Mouse (Mus musculus): Measurements from ENCODE around the gene Madcam1. TPM values are rescaled to one million over a fixed set of nuclear protein-coding genes. Genes with fewer than 3 reads are reported as not detected.
A peak's percentile ranks its signal among the peaks of the same experiment; 100 is the strongest.

Madcam1 gene
- polyA plus RNA-seq, 1 experiment: not detected

DNA sequence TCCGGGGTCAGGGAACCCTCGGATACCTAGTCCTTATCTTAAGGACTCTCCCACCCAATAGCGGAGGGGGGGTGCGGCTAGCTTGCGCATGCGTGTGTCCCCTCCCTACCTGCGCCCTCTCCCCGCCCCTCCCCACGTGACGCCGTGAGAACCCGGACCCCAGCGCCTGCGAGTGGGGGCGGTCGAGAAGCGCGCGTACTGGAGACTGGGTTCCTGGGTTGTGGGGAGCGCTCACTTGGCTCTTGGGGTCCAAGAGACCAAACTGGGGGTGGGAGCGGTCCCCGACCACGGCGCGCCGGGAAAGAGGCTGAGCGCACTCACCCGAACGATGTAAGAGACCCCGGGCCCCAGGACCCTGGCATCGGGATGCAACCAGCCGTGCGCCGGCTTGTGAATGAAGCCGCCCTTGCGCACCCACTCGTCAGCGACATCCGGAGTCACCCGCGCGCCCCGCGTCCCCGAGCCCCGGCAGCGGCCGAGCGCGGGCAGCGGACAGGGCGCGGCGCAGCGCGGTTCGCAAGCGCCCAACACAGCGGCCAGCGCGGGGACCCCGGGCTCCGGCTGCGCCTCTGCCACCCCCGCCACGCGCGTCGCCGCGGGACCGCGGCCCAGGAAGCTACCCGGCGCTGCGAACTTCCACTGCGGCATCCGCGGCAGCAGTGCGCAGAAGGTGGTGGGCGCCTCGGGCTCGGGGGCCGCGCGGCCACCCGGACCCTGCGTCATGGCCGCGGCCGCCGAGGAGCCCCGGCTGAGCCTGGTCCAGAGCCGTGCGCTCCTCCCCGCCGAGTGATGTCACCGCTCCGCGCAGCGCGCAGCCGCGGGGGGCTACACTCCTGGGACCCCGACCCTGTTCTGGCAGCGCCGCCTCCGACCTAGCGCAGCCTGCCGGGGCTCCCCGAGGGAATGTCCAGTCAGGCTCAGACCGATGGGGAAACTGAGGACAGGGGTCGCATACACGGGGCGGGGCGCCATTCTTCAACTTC, 26.9 kb upstream of the Madcam1 start, which contains the start of gene Shc2:
Shc2 (minus strand) TSS at position 791 of the 983 bp plus-strand sequence.
- no peak for TF ChIP-seq CTCF (IDR thresholded peaks at IDR 0.05; ENCODE audit: extremely low read depth, insufficient read depth, low read length)
- peak; percentile 64 for TF ChIP-seq POLR2A (IDR thresholded peaks at IDR 0.05; ENCODE audit: extremely low read depth, insufficient read depth, low read length)
- peak within 1 kb of the TSS; percentile 58 for H3K4me3 ChIP-seq (ENCODE audit: insufficient read depth, low read length)
- peaks cover 10% of the 10 kb centered on the region for H3K4me1 ChIP-seq (ENCODE audit: control insufficient read depth, insufficient read depth, low read length)
- peak within 1 kb of the TSS; percentile 94 for H3K27ac ChIP-seq (ENCODE audit: insufficient read depth, low read length)

DNA sequence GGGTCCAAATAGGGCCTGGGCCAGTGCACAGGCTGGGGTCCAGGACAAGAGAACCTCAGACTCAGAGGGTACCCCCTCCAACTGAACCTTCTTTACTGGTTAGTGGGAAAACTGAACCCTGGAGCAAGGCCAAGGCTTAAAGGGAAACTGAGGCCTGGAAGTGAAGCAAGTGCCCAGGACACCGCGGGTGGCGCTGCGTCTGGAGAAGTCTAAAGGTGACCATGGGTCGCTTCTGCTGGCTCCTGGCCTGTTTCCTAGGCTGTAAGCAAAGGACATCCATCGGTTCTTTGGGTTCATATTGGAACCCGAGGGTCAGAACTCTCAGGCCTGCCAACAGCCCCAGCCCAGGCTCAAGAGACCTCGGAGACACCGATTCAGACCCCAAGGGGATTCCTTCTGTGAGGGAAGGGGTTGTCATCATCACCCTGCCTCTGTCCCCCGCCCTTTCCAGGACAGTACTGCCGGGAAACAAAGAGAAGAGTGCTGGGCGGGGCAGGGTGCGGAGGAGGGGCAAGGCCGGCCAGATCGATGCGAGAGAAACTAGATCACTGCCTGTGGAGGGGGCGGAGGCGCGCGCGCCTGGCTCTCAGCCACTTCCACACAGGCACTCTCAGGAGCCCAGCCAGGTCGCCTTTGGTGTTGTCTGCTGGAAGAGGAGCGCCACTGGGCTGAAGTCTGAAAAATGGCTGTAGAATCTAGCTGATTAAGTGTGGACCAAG, 25.7 kb upstream of the Madcam1 start:
- Histone ChIP-seq H3K27ac (ENCODE audit: insufficient read depth, low read length) (peak overlapping the region; percentile 94; the same call in 1 of the 2 replicates), H3K4me3 (ENCODE audit: insufficient read depth, low read length) (peak overlapping the region; percentile 58), H3K4me1 (ENCODE audit: control insufficient read depth, insufficient read depth, low read length) (peaks cover 3% of the 10 kb centered on the region)
- TF ChIP-seq POLR2A (IDR thresholded peaks at IDR 0.05; ENCODE audit: extremely low read depth, insufficient read depth, low read length) (no peak), CTCF (IDR thresholded peaks at IDR 0.05; ENCODE audit: extremely low read depth, insufficient read depth, low read length) (no peak)

DNA sequence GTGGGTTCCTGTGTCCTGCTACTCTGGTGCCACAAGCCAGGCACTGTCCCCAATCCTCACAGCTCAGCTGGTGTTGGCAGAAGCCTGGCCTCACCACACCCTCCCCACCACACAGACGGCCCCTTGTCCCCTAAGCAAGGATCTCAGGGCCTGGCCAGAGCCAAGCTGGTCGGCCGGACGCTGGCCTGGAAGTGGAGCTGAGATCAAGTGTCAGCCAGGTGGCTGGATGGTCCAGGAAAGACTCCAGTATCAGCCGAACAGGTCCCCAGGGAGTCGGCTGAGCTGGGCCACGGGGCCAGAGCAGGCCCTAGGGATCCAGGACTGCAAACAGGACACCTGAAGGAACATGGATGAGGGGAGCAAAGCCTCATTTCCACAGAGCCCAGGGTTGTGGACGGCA, 18.6 kb upstream of the Madcam1 start, which contains the start of gene Odf3l2:
Odf3l2 (minus strand) TSS at position 28 of the 400 bp plus-strand sequence.
- Histone ChIP-seq H3K4me3 (ENCODE audit: insufficient read depth, low read length) (no peak within 1 kb of the TSS), H3K27ac (ENCODE audit: insufficient read depth, low read length) (no peak within 1 kb of the TSS), H3K4me1 (ENCODE audit: control insufficient read depth, insufficient read depth, low read length) (no peaks in the 10 kb centered on the region)
- TF ChIP-seq CTCF (IDR thresholded peaks at IDR 0.05; ENCODE audit: extremely low read depth, insufficient read depth, low read length) (no peak), POLR2A (IDR thresholded peaks at IDR 0.05; ENCODE audit: extremely low read depth, insufficient read depth, low read length) (no peak)

DNA sequence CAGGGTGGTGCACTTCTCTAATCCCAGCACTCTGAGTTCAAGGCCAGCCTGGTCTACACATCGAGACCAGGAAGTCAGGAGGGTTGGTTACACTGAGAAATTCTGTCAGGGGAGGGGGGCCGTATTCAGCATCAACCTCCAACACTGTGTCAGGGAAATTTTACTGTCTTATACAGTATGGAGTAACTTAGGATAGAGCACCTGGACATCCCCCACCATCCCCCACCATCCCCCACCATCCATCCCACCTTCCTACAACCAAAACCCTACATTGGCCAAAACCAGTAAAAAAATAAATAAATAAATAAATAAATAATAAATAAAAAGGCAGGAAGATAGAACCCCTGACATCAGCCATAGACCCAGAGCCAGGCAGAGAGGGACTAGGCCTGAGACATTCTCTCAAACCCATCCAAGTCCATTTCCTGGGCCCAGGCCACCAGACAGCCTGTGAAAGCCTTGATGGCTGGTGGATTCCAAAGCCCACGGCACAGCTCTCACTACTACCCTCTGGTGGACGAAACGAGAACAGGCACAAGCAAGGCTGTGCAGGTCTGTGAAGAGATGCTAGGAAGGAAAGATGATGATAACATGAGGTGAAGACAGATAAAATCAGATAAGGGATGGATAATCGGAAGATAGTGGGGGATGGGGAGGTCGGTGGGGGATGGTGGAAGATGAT, 15.1 kb upstream of the Madcam1 start:
- peak; percentile 94 for TF ChIP-seq CTCF (IDR thresholded peaks at IDR 0.05; ENCODE audit: extremely low read depth, insufficient read depth, low read length)
- TF ChIP-seq POLR2A (IDR thresholded peaks at IDR 0.05; ENCODE audit: extremely low read depth, insufficient read depth, low read length): no peak
- Histone ChIP-seq H3K4me1 (ENCODE audit: control insufficient read depth, insufficient read depth, low read length) (no peaks in the 10 kb centered on the region), H3K4me3 (ENCODE audit: insufficient read depth, low read length) (no peak overlapping the region), H3K27ac (ENCODE audit: insufficient read depth, low read length) (no peak overlapping the region)

DNA sequence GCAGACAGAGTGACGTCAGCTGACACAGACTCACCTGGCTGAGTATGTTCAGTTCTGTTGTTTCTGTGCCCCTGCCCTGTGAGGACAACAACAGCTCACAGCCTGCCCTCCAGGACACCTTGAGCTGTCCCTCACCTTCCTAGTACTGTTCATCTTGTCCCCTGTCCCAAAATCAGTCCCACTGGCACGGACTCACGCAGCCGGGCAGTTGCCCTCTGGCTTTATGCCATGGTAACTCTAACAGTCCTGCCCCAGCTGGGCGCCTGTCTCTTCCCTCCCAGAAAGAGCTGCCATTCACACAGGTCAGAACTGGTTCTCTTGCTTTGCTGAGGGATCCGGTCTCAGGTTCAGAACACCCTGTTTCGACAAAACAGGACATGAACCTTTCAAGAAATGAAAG, 11.6 kb upstream of the Madcam1 start:
- TF ChIP-seq POLR2A (IDR thresholded peaks at IDR 0.05; ENCODE audit: extremely low read depth, insufficient read depth, low read length) (no peak), CTCF (IDR thresholded peaks at IDR 0.05; ENCODE audit: extremely low read depth, insufficient read depth, low read length) (no peak)
- Histone ChIP-seq H3K4me3 (ENCODE audit: insufficient read depth, low read length) (no peak overlapping the region), H3K27ac (ENCODE audit: insufficient read depth, low read length) (no peak overlapping the region), H3K4me1 (ENCODE audit: control insufficient read depth, insufficient read depth, low read length) (peaks cover 4% of the 10 kb centered on the region)

DNA sequence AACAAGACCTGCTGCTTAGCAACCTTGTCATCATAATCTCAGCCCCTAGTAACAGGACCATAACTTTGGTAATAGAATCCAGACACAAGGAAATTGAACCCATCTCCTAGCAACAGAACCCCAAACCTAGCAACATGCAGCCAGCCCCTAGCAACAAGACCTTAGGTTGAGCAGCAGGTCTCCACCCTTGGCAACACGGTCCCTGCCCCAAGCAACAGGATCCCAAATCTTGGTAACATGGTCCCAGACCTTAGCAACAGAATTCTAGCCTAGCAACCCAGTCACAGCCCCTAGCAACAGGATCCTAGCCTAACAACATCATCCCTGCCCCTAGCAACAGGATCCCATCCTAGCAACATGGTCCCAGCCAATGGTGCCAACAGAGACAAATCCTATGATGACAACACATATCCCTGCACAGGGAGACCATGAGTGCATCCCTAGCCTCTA, 9.4 kb upstream of the Madcam1 start:
- H3K4me3 ChIP-seq (ENCODE audit: insufficient read depth, low read length): no peak overlapping the region
- H3K27ac ChIP-seq (ENCODE audit: insufficient read depth, low read length): peak overlapping the region; percentile 68
- TF ChIP-seq POLR2A (IDR thresholded peaks at IDR 0.05; ENCODE audit: extremely low read depth, insufficient read depth, low read length) (no peak), CTCF (IDR thresholded peaks at IDR 0.05; ENCODE audit: extremely low read depth, insufficient read depth, low read length) (no peak)
- H3K4me1 ChIP-seq (ENCODE audit: control insufficient read depth, insufficient read depth, low read length): peaks cover 4% of the 10 kb centered on the region

DNA sequence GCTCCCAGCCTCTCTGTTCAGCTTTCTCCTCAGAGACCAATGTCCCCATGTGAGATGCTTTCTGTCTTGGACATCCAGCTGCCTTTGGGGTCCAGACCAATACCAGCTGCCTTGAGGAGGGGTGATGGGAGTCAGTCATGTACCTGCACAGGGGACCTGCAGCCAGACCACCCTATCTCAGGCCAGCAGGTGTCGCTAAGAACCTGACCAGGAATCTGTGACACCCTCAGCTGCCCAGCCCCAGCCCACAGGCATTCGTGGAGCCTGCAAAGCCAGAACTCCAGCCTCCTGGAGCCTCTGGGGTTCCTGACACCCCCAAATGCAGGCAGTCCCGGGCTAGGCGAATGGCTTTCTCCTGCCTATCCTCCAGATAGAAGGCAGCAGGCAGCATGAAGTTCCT, 5.5 kb upstream of the Madcam1 start:
- H3K4me1 ChIP-seq (ENCODE audit: control insufficient read depth, insufficient read depth, low read length): peaks cover 4% of the 10 kb centered on the region
- TF ChIP-seq CTCF (IDR thresholded peaks at IDR 0.05; ENCODE audit: extremely low read depth, insufficient read depth, low read length) (no peak), POLR2A (IDR thresholded peaks at IDR 0.05; ENCODE audit: extremely low read depth, insufficient read depth, low read length) (no peak)
- H3K4me3 ChIP-seq (ENCODE audit: insufficient read depth, low read length): no peak overlapping the region
- H3K27ac ChIP-seq (ENCODE audit: insufficient read depth, low read length): no peak overlapping the region

DNA sequence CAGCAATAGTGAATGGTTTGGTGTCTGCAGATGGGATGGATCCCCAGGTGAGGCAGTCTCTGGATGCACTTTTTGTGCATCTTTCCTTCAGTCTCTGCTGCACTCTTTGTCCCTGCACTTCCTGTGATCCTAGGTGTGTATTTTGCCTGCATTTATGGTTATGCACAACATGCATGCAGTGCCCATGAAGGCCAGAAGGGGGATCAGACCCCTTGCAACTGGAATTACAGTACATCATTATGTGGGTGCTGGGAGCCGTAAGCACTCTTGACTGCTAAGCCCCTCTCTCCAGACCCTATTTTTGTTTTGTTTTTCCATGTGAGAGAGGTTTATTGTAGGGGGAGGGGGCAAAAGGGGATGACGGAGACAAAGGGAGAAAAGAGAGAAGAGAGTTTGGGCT, 4.1 kb upstream of the Madcam1 start:
- H3K4me1 ChIP-seq (ENCODE audit: control insufficient read depth, insufficient read depth, low read length): peaks cover 3% of the 10 kb centered on the region; the same call in 1 of the 2 replicates
- no peak overlapping the region for H3K27ac ChIP-seq (ENCODE audit: insufficient read depth, low read length)
- TF ChIP-seq POLR2A (IDR thresholded peaks at IDR 0.05; ENCODE audit: extremely low read depth, insufficient read depth, low read length) (no peak), CTCF (IDR thresholded peaks at IDR 0.05; ENCODE audit: extremely low read depth, insufficient read depth, low read length) (no peak)

DNA sequence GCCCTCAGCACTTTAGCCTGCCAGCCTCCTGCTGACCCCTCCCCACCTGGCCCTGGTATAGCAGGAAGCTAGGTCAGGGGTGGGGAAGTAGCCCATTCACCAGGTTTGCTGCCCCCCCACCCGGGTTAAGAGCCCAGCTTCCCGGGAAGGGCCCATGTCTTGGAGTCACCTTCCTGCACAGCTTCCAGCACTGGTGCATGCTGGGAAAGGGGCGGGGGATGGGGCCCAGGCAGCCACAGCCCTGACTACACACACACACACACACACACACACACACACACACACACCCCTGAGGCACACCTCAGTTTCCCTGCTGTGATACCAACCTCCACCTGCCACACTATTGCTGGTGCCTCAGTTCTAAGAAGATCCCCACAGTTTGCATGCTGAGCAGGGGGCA, 2.5 kb upstream of the Madcam1 start:
- no peak overlapping the region for H3K27ac ChIP-seq (ENCODE audit: insufficient read depth, low read length)
- TF ChIP-seq POLR2A (IDR thresholded peaks at IDR 0.05; ENCODE audit: extremely low read depth, insufficient read depth, low read length) (no peak), CTCF (IDR thresholded peaks at IDR 0.05; ENCODE audit: extremely low read depth, insufficient read depth, low read length) (no peak)
- no peaks in the 10 kb centered on the region for H3K4me1 ChIP-seq (ENCODE audit: control insufficient read depth, insufficient read depth, low read length)
- no peak overlapping the region for H3K4me3 ChIP-seq (ENCODE audit: insufficient read depth, low read length)

More for the DNA sequence above, 4.1 kb upstream of the Madcam1 start:
- H3K4me3 ChIP-seq (ENCODE audit: insufficient read depth, low read length): no peak overlapping the region
